Mouse (Mus musculus) heart, postnatal 0 days (tissue): Measurements from ENCODE around the gene Plpp4.

ENCODE experiments used
- CTCF ChIP-seq: IDR thresholded peaks from 2 replicates; pipeline ENCODE4 v1.5.1; 2016; ENCODE audit warnings: antibody characterized with exemption, control low read depth, low read depth
- EP300 ChIP-seq: IDR thresholded peaks from 2 replicates; pipeline ENCODE4 v1.6.1; 2016; ENCODE audit warnings: antibody characterized with exemption, low read depth

DNA sequence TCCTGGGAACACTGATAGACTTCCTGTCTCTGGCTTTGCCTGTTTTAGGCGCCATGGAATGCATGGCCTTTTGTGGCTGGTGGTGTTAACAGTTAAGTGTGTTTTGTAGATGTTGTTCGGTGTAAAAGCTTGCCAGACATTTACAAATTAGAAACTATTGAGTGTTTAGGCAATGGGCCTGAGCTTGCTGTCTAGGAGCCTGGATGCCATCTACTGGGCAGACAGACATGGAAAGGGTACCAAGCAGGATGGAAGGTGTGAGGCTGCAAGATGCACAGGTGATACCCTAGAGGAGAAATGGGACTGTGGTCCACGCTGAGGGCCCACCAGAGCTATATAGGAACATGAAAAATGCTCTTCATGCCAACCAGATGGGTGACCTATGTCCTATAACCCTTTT is 128.3 kb downstream of the Plpp4 start:
- TF ChIP-seq CTCF: no peak
- no peak for TF ChIP-seq EP300
